Mouse (Mus musculus): Measurements from ENCODE around the gene Gp1bb.

Gene Gp1bb

DNA sequence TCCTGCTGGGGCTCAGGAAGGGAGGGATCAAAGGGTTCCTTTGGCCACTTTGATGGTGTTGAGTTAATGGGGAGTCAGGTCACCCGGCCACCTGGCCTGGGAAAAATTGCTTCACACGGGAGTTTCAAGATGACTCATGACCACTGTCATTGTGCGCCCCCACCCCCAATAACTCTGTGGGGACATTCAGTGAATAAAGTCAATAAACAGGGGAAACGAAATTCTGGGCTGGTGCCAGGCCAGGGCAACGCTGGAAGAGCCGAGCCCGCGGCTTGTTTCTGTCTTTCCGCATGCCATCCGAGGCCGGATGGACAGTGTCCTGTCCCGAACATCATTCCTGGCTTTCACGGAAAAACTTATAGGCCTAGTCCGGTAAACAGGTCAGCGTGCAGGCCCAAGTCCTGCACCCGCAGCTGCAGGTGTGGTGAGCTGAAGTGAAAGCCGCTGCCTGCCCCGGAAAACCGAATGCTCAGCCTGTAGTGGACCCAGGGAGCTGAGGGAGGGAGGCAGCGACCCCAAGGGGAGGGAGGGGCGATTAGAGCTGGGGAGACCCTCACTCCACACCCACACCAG lies 41.1 kb downstream of the Gp1bb start:
- DNase-seq (ENCODE audit: low spot score) = no peak

DNA sequence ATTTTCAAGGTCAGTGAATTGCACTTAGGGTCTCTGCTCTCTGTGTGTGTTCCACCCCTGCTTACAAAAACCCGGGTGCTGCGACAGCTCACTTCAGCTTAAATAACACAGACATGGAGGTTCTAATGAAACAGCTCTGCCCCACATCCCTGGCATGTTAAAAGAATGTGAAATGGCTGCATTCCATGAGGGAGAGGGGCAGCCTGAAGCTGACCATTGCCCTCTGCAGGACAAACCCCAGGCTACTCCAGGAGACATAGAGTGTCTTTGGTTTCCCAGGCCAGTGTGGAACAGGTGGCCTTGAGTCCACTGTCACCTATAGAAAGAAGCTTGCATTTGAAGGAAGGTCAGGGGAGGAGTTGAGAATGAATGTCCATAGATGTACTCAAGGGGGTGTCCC lies 41.8 kb downstream of the Gp1bb start:
- DNase-seq (ENCODE audit: low spot score) = no peak

DNA sequence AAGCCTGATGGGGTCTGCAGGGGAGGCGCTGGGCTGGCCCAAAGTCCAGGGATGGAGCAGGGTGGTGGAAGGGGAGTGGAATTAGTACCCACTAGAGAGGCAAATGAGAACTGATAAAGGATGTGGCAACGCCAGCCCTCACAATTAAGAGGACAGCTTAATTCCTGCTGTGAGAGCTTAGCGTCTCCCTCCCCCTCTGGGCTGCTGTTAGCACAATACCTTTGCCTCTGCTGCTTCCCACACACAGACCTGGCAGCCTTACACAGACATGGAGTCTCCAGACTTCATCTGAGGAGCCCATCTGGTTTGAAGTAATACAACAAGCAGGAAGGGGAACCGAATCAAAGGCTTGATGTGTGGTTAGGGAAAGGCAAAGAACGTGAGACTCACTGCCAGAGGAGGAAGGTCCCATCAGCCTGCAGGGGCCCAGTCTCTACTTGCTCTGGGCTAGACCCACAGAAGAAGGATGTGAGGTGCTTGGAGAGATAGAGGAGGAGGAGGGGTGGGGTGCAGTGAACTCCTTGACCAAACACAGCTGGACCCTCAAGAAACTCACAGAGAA lies 44.5 kb downstream of the Gp1bb start:
- no peak for DNase-seq (ENCODE audit: low spot score)

DNA sequence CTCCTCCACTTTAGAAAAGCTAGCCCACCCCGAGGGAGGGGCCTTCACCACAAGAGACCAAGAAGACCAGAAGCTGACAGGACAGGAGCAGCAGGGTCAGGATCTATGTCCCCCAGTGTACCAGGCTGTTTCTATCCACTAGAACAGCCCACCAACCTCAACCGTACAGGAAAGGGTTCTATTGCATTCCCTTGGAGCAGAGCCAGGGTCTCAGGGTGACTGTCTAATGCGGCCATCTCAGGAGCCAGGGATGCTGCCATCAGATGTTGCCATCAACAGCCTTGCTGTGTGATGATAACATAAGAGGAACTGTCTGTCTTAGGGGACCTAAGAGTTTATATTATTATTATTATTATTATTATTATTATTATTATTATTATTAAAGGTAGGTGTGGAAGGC lies 45.1 kb downstream of the Gp1bb start:
- no peak for DNase-seq (ENCODE audit: low spot score)

DNA sequence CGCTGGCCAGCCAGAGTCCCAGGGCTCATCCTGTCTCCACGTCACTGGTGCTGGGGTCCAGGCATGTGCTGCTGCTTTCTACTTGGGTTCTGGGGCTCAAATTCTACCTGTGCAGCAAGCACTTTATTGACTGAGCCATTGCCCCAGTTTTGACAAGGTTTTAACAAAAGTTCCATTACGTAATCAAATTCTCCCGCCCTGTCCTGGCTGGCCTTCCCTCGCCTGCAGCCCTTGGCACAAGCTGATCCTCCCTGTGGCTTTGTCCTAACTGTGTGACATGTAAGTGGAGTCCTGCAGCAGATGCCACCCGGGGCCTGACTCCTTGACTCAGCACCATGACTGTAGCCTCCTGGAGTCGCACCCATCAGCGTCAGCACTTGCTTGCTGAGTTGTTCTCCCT lies 48.0 kb downstream of the Gp1bb start:
- DNase-seq (ENCODE audit: low spot score) = no peak

All from spleen, adult 12 weeks (tissue).